Mouse (Mus musculus): ENCODE results near the gene Efcab12.
"Not testable (repeated sequence)": the region's sequence is repeated elsewhere in the genome, so short reads cannot be mapped to it uniquely, and the experiment has no call there.

Gene Efcab12

GRCm38 (mm10) chr6:115845006-115845405 is 6.8 kb upstream of the Efcab12 start:
- no peak for DNase-seq (ENCODE audit: low read depth, low spot score)

DNA sequence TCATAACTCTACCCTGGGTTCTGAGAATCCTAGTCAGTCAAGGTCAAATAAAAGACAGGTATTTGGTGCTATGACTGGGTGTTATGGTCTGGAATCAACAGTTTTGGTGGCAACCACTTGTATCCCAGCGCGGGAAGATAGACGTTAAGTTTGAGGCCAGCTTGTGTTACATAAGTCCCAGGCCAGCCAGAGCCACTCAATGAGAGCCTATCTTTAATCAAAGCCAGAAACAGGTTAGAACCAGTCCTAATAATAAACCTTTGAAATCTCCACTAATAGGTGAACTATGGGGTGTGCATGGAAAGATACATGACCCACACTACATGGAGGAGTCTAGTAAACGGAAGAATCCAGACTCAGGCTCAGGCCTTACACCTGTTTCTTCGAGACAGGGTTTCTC is 533 bp upstream of the Efcab12 start:
- DNase-seq (ENCODE audit: low read depth, low spot score): no peak

GRCm38 (mm10) chr6:115833861-115834260 is 4.4 kb downstream of the Efcab12 start:
- no peak for DNase-seq (ENCODE audit: low read depth, low spot score)

DNA sequence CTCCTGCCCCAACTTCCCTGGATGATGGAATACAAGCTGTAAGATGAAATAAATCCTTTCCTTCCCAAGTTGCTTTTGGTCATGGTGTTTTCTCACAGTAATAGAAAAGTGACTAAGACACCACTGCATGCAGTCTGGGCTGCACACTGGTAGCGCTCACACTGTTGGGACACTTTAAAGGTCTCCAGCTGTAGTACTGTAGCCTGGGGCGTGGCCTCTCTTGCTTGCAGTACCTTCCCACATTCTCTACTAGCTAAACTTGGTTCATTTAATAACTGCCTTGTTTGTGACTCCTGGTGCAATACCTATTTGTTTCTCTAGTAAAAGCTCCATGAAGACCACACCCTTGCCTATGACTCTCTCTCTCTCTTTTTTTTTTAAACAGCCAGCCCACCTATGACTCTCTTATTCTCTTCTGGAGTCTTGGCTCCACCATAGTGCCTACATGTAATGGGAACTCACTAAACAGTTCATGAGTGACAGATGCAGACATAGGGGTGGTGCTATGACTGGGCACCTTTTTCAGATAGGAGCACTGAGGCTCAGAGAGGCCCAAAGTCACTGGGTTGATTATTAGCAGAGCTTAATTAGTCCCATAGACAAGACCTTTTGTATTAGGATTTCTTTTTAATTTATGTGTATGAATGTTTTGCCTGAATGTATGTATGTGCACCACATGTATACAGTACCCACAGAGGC is 5.9 kb downstream of the Efcab12 start:
- DNase-seq (ENCODE audit: low read depth, low spot score): no peak

DNA sequence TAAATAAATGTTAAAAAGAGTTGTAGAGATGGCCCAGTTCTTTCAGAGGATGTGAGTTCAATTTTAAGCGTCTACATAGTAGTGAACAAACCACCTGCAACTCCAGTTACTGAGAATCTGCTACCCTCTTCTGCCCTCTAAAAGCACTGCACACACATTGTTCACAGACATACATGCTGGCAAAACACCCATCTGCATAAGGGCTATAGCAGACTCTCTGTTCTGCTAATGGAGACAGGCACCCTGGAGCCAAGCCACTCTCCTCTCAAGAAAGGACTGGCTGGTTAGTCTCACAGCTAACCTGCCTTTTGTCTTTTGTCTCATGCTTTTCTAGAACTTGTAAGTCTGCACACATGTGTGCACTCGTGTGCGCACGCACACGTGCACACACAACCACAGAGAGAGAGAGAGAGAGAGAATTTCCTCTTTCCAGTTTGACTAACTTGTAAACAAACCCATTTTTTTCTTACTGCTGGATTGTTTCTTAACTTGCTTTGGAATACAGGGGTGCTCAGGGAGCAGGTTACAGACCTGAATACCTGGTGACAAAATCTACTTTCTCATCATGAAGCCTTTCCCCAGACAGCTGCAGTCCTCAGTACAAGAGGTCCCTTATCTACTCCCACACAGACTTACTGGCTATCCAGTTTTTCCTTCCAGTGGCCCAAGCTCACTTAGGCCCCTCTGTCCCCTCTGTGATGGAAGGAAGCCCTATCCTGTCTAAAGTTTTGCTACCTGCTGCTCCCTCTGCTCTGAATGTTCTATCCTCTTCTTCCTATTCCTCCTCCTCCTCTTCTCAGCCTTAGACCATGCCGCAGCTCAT is 7.2 kb downstream of the Efcab12 start:
- DNase-seq (ENCODE audit: low read depth, low spot score): no peak

- not testable (repeated sequence) for DNase-seq (ENCODE audit: low read depth, low spot score)
Observed at GRCm38 (mm10) chr6:115823850-115824464, 14.3 kb downstream of the Efcab12 start.

DNA sequence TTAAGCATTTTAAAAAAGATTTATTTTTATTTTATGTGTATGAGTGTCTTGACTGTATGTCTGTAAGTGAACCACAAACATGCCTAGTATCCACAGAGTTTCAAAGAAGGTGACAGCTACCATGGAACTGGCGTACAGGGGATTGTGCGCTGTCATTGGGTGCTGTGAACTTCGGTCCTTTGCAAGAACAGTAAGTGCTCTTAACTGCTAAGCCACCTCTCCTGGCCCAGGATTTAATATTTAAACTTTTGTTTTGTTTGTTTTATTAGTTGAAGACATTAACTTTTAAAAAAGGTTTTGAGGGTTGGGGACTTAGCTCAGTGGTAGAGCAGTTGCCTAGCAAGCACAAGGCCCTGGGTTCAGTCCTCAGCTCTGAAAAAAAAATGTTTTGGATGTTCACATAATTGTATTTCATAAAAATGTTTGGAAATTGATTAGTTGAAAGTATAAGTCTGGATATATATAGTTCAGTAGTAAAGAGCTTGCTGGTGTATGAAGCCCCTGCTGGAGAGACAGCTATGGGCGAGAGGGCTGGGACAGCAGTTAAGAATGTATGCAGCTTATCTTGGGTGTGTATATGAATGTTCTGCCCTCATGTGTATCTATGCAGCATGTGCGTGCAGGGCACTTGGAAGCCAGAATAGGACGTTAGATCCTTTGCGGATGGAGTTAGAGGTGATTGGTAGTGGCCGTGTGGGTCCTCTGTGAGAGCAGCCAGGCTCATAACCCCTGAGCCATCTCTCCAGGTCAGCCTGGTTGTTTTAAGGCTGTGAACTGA is 16.8 kb downstream of the Efcab12 start:
- DNase-seq (ENCODE audit: low read depth, low spot score): no peak

- no peak for DNase-seq (ENCODE audit: low read depth, low spot score)
Observed at GRCm38 (mm10) chr6:115818129-115818528, 20.1 kb downstream of the Efcab12 start.

- DNase-seq (ENCODE audit: low read depth, low spot score): no peak
Observed at GRCm38 (mm10) chr6:115815041-115815440, 23.2 kb downstream of the Efcab12 start.

DNA sequence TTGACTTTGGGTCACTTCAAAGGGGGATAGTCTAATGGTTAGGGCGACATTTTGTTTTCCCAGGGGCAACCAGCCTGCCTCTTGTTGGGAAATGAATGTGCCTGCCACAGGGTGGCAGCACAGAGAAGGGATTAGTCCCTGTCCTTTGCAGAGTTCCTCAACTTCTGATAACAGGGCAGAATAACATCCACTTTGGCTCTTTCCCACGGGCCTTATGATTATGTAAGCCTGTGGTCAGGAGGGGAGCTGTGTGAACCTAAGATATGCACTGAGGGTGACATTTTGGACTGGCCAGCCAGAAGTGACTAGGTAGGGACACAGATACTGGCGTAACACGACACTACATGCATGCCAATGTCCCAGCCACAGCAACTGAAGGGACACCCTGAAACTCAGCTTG is 24.1 kb downstream of the Efcab12 start:
- DNase-seq (ENCODE audit: low read depth, low spot score): no peak

DNA sequence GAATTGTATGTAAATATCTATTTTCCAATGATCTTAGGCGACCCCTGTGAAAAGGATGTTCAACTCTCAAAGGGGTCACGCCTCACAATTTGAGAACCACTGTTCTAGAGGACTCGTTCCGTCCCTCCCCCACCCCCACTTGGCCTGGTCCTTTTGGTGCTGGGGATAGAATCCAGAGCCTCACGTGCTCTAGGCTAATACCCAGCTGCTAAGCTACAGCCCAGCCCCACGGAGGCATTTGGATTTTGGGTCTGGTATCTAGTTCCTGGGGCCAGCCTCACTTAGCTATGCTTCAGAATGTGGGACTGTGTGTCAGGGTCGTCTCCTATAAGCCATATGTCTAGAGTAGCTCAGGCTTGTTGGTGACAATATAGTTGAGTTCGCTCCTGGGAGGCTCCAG is 26.6 kb downstream of the Efcab12 start:
- DNase-seq (ENCODE audit: low read depth, low spot score): no peak

GRCm38 (mm10) chr6:115808488-115809231 is 29.6 kb downstream of the Efcab12 start, which contains the start of gene Rpl32:
Gene Rpl32 (minus strand): TSS chr6:115808747.
- DNase-seq (ENCODE audit: low read depth, low spot score): peak; percentile 89

DNA sequence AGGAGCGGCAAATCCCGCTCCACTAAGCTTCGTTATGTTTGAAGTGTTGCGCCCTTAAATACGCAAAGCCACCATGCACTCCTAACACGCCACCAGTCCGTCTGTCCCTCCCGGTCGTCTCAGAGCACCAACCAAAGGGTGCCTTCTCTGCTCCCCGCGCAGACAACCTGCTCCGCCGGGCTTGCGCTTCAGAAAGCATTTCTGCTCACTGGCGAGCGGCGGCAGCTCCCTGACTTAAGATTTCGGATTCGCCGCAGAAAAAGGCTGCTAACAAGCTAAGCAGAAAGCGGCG is 30.1 kb downstream of the Efcab12 start:
- no peak for DNase-seq (ENCODE audit: low read depth, low spot score)

DNA sequence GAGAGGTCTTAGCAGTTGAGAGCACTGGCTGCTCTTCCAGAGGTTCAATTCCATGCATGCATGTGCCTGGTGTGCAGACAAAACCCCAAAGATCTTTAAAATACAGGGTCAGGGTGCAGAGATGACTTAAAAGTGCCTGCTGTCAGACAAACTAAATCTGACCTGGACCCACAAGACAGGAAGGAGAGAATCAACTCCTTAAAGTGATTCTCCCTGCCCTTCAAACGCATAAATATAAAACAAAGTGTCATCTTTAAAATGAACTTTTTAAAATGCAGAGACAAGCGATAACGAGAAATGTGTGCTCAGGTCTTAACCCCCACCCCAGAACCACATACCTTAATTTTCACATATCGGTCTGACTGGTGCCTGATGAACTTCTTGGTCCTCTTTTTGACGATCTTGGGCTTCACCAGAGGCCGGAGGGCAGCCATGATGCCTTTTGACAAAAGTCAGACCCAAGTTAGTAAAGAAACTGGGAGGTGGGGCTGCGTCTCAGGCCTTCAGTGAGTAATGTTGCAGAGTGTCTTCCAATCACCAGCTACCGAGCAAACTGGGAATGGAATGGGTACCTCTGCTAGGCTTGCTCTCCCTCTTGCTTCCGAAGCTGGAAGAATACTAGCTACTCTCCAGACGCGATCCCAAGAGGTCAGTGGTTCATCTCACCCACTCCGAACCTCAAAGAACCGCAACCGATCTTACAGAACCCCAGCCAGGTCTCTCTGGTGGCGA is 30.6 kb downstream of the Efcab12 start:
- DNase-seq (ENCODE audit: low read depth, low spot score): no peak

- DNase-seq (ENCODE audit: low read depth, low spot score): no peak
Observed at GRCm38 (mm10) chr6:115804432-115805192, 33.6 kb downstream of the Efcab12 start.

DNA sequence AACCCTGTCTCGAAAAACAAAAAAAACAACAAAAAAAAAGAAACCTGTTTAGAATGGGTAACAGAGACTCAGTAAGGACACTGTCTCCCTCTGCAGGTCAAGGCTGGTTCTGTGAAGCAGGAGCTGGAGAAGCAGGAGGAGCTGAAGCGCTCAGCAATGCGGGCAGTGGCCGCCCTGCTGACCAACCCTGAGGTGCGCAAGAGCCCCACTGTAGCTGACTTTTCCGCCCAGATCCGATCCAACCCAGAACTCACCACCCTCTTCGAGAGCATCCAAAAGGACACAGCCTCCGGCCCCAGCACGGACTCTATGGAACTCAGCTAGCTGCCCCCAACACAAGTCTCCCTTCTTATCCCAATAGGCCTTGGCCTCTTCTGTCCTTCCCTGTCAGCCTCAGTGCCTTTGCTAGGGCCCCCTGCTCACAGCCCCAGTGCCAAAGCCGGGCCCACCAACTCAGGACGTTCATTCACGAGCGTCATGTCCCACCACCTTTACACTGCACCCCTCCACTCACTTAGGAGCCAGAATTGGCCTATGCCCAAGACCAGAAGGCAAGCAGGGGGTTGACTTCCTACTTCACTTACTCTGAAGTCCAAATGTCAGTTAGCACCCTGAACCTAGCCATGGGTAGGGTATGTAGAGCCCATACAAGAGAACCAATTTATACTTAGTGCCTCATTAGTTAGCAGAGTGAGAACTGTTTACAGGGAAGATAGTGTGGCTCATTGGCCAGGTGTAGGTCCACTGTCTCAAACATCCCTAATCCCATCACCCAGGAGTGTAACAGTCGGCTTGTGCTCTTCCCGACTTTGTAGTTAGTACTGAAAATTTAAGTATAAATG is 34.5 kb downstream of the Efcab12 start:
- DNase-seq (ENCODE audit: low read depth, low spot score): no peak

- DNase-seq (ENCODE audit: low read depth, low spot score): no peak
Observed at GRCm38 (mm10) chr6:115801811-115802210, 36.4 kb downstream of the Efcab12 start.

DNA sequence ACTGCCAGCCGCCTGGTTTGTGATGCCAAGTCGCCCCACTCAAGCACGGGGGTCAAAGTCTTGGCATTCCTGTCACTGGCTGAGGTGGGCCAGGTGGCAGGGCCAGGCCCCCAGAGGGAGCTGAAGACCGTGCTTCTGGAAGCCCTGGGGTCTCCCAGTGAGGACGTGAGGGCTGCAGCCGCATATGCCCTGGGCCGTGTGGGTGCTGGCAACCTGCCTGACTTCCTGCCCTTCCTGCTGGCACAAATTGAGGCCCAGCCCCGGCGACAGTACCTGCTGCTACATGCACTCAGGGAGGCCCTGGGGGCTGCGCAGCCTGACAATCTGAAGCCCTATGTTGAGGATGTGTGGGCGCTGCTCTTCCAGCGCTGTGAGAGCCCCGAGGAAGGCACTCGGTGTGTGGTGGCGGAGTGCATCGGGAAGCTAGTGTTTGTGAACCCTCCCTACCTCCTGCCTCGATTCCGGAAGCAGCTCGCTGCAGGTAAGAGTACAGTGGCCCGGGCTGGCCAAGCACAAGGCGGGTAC is 45.5 kb downstream of the Efcab12 start:
- no peak for DNase-seq (ENCODE audit: low read depth, low spot score)
